Mouse (Mus musculus): ENCODE measurements around the gene Polk. TPM values are rescaled to one million over a fixed set of nuclear protein-coding genes. Genes with fewer than 3 reads are reported as not detected.
A peak's percentile ranks its signal among the peaks of the same experiment; 100 is the strongest.

Polk gene
- polyA plus RNA-seq, 1 experiment: 17.0 TPM

DNA sequence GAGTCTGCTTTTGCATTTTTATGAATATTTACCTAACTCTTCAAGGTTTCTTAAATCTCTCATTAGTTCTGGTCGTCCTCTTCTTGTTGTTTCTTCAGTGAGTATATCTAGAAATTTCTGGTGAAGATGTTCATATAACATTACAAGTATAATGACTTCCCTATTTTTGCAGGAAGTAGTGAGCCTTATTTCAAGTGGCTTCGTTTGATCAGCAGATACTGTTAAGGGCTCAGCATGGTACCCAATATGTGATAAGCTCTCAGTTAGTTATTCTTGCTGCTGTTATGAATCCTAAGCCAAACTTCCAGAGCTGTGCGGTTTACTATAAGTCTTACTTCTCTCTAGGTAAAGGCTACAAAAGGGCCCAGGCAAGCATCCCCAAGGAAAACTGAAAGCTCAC is 12.8 kb downstream of the Polk start:
- Histone ChIP-seq H3K36me3 (ENCODE audit: control insufficient read depth, insufficient read depth, low read length) (no peaks in the 10 kb centered on the region), H3K27ac (ENCODE audit: control insufficient read depth, insufficient read depth, low read depth, low read length) (no peak overlapping the region), H3K4me1 (ENCODE audit: control insufficient read depth, insufficient read depth, low read length) (peaks cover 15% of the 10 kb centered on the region), H3K4me3 (ENCODE audit: control insufficient read depth, low read depth, low read length) (no peak overlapping the region), H3K27me3 (ENCODE audit: control insufficient read depth, insufficient read depth, low read length) (no peaks in the 10 kb centered on the region)
- TF ChIP-seq CTCF (IDR thresholded peaks at IDR 0.05; ENCODE audit: control insufficient read depth, insufficient read depth, insufficient replicate concordance, low read depth, low read length) (no peak), POLR2A (IDR thresholded peaks at IDR 0.05; ENCODE audit: control insufficient read depth, low read depth, low read length) (no peak)

- no peak overlapping the region for H3K27ac ChIP-seq (ENCODE audit: control insufficient read depth, insufficient read depth, low read depth, low read length)
- peaks cover 15% of the 10 kb centered on the region for H3K4me1 ChIP-seq (ENCODE audit: control insufficient read depth, insufficient read depth, low read length)
These were observed 13.6 kb downstream of the Polk start for GRCm38 (mm10) chr13:96528776-96529175.

DNA sequence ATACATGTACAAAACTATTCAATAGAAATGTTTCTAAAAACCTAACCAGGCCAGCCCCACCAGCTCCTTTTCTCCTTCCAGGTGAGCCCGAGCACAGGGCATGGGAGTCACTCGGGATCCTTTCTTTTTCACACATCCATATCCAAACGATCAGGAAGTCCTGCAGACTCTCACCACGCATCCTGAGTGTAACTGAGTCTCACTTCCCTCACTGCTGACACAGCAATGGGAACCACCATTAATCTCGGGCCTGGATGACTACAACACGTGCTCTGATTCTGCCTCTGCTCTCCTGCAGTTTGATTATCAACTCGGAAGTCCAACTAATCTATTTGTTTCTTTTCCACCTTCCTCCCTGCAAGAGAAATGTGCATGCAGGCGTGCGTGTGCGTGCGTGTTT is 14.5 kb downstream of the Polk start:
- Histone ChIP-seq H3K27me3 (ENCODE audit: control insufficient read depth, insufficient read depth, low read length) (no peaks in the 10 kb centered on the region), H3K4me1 (ENCODE audit: control insufficient read depth, insufficient read depth, low read length) (peaks cover 15% of the 10 kb centered on the region), H3K27ac (ENCODE audit: control insufficient read depth, insufficient read depth, low read depth, low read length) (no peak overlapping the region), H3K4me3 (ENCODE audit: control insufficient read depth, low read depth, low read length) (peak overlapping the region; percentile 41), H3K36me3 (ENCODE audit: control insufficient read depth, insufficient read depth, low read length) (no peaks in the 10 kb centered on the region)
- TF ChIP-seq POLR2A (IDR thresholded peaks at IDR 0.05; ENCODE audit: control insufficient read depth, low read depth, low read length): no peak
- TF ChIP-seq CTCF (IDR thresholded peaks at IDR 0.05; ENCODE audit: control insufficient read depth, insufficient read depth, insufficient replicate concordance, low read depth, low read length): no peak

More at GRCm38 (mm10) chr13:96528776-96529175, 13.6 kb downstream of the Polk start:
- no peaks in the 10 kb centered on the region for H3K27me3 ChIP-seq (ENCODE audit: control insufficient read depth, insufficient read depth, low read length)
- no peak overlapping the region for H3K4me3 ChIP-seq (ENCODE audit: control insufficient read depth, low read depth, low read length)
- H3K36me3 ChIP-seq (ENCODE audit: control insufficient read depth, insufficient read depth, low read length): no peaks in the 10 kb centered on the region
- no peak for TF ChIP-seq POLR2A (IDR thresholded peaks at IDR 0.05; ENCODE audit: control insufficient read depth, low read depth, low read length)
- TF ChIP-seq CTCF (IDR thresholded peaks at IDR 0.05; ENCODE audit: control insufficient read depth, insufficient read depth, insufficient replicate concordance, low read depth, low read length): no peak

DNA sequence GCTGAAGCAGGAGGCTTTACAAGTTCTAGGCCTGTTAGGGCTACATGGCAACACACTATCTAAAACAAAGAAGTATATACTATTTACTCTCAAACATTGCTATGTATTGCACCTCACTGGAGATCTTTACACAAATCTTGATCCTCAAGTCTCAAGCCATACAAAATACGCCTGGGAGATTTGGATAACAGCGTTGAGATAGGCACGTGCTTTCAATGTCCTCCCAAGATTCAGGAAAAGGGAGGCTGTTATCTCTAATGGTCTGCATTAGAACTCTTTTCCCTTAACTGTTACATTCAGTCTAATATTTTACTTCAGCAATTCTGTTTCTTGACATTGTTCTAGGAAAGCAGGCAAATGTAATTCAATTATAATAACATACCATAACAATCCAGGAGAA is 15.4 kb downstream of the Polk start:
- peaks cover 12% of the 10 kb centered on the region for H3K4me1 ChIP-seq (ENCODE audit: control insufficient read depth, insufficient read depth, low read length)
- no peaks in the 10 kb centered on the region for H3K36me3 ChIP-seq (ENCODE audit: control insufficient read depth, insufficient read depth, low read length)
- TF ChIP-seq CTCF (IDR thresholded peaks at IDR 0.05; ENCODE audit: control insufficient read depth, insufficient read depth, insufficient replicate concordance, low read depth, low read length) (no peak), POLR2A (IDR thresholded peaks at IDR 0.05; ENCODE audit: control insufficient read depth, low read depth, low read length) (no peak)
- no peaks in the 10 kb centered on the region for H3K27me3 ChIP-seq (ENCODE audit: control insufficient read depth, insufficient read depth, low read length)
- H3K4me3 ChIP-seq (ENCODE audit: control insufficient read depth, low read depth, low read length): no peak overlapping the region
- no peak overlapping the region for H3K27ac ChIP-seq (ENCODE audit: control insufficient read depth, insufficient read depth, low read depth, low read length)

DNA sequence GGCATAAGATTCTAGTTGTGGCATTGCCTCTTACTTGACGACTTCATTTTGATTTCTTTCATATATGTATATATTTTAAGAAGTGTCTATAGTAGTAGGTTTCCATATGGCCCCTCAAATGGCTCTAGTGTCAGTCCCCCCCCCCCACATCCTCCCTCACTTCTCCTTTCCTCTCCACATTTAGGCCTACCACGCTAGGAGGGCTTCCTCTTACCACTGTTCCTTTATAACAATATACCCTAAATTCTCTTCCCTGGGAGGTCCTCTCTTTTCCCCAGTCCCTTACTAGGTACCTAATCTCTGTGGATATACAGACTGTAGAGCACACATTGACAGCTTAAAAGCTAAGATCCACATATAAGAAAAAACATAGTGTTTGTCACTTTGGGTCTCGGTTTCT is 21.1 kb downstream of the Polk start:
- Histone ChIP-seq H3K27me3 (ENCODE audit: control insufficient read depth, insufficient read depth, low read length) (no peaks in the 10 kb centered on the region), H3K36me3 (ENCODE audit: control insufficient read depth, insufficient read depth, low read length) (no peaks in the 10 kb centered on the region), H3K4me3 (ENCODE audit: control insufficient read depth, low read depth, low read length) (no peak overlapping the region), H3K27ac (ENCODE audit: control insufficient read depth, insufficient read depth, low read depth, low read length) (no peak overlapping the region), H3K4me1 (ENCODE audit: control insufficient read depth, insufficient read depth, low read length) (no peaks in the 10 kb centered on the region)
- TF ChIP-seq CTCF (IDR thresholded peaks at IDR 0.05; ENCODE audit: control insufficient read depth, insufficient read depth, insufficient replicate concordance, low read depth, low read length) (no peak), POLR2A (IDR thresholded peaks at IDR 0.05; ENCODE audit: control insufficient read depth, low read depth, low read length) (no peak)

GRCm38 (mm10) chr13:96517335-96517734 is 25.0 kb downstream of the Polk start:
- no peak overlapping the region for H3K27ac ChIP-seq (ENCODE audit: control insufficient read depth, insufficient read depth, low read depth, low read length)
- H3K27me3 ChIP-seq (ENCODE audit: control insufficient read depth, insufficient read depth, low read length): no peaks in the 10 kb centered on the region
- no peaks in the 10 kb centered on the region for H3K36me3 ChIP-seq (ENCODE audit: control insufficient read depth, insufficient read depth, low read length)
- TF ChIP-seq POLR2A (IDR thresholded peaks at IDR 0.05; ENCODE audit: control insufficient read depth, low read depth, low read length) (no peak), CTCF (IDR thresholded peaks at IDR 0.05; ENCODE audit: control insufficient read depth, insufficient read depth, insufficient replicate concordance, low read depth, low read length) (no peak)
- no peaks in the 10 kb centered on the region for H3K4me1 ChIP-seq (ENCODE audit: control insufficient read depth, insufficient read depth, low read length)
- H3K4me3 ChIP-seq (ENCODE audit: control insufficient read depth, low read depth, low read length): no peak overlapping the region

DNA sequence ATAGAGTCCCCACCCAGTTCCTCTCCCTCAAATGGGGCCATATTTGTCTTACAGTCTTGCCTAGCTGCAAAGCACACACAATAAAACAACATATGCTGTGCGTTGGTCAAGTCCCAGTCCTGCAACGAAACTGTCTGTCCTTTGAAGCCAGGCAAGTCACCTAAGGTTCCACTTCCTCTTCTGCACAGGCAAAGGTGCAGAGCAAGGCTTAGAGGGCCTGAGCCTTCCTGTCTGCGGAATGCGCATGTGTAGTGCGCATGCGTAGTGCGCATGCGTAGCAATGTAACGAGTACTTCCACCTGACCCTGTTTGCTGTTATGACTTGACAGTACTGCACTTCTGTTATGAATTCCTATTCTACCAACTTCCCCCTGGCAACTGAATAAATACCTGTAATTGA is 26.1 kb downstream of the Polk start:
- Histone ChIP-seq H3K27me3 (ENCODE audit: control insufficient read depth, insufficient read depth, low read length) (no peaks in the 10 kb centered on the region), H3K27ac (ENCODE audit: control insufficient read depth, insufficient read depth, low read depth, low read length) (no peak overlapping the region), H3K36me3 (ENCODE audit: control insufficient read depth, insufficient read depth, low read length) (no peaks in the 10 kb centered on the region), H3K4me3 (ENCODE audit: control insufficient read depth, low read depth, low read length) (no peak overlapping the region), H3K4me1 (ENCODE audit: control insufficient read depth, insufficient read depth, low read length) (no peaks in the 10 kb centered on the region)
- TF ChIP-seq CTCF (IDR thresholded peaks at IDR 0.05; ENCODE audit: control insufficient read depth, insufficient read depth, insufficient replicate concordance, low read depth, low read length): no peak
- TF ChIP-seq POLR2A (IDR thresholded peaks at IDR 0.05; ENCODE audit: control insufficient read depth, low read depth, low read length): no peak; the same call in 1 of the 2 replicates
